Mouse (Mus musculus) lung, postnatal 25 days (tissue): ENCODE data around the gene Ccdc28b.

Experiments
- DNase-seq: peaks from one replicate; pipeline ENCODE4 v3.0.0; 2022; ENCODE audit warnings: low spot score

Gene Ccdc28b

DNA sequence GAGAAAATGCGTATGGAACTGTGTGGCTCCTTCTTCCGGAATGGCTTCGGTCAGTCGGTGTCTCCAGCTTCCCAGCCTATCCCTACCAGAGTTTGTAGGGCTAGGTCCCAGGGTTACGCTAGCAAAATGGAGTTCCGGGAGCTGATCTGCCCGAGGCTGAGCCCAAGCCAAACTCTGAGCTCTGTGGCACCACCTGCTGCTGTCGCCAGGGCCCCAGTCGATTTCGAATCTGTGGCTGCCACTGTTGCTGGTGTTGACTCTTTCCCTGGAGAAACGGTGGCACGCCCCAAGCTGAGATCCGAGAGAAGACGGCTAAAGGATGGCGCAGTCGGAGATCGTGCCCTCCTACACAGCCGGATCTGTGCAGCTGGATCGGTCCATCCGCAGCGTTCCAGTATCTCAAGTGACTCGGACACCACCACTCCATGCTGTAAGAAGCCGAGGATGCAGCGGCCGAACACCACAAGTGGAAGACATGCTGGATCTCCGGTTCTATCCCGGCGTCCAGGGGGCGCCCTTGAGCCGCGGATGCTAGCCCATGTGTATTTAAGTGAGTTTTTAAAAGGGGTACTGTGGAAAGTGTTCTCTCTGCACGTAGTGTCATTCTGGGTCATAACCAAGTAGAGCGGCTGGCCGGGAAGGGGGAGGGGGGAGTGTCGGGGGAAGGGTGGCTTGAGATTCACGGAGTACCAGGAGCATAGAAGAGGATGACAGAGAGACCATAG lies 38.7 kb downstream of the Ccdc28b start:
- DNase-seq = peak; percentile 89

DNA sequence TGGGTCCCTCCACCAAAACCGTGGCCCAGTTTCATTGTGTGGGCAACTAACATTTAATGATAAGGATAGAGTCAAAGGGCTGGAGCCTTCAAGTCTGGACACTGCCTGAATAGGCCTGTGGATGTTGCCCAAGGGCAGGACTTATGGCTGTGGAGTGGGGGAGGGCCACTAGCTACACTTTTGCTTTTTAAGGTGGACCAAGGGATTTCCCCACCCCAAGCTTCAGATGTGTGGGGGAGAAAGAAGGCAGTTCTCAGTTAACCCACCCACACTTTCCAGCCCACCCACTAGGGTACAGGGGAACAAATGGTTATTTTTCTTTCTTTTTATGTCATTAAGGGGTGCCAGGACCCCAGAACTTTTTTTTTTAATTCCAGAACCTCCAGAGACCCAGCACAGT lies 39.4 kb downstream of the Ccdc28b start:
- no peak for DNase-seq

DNA sequence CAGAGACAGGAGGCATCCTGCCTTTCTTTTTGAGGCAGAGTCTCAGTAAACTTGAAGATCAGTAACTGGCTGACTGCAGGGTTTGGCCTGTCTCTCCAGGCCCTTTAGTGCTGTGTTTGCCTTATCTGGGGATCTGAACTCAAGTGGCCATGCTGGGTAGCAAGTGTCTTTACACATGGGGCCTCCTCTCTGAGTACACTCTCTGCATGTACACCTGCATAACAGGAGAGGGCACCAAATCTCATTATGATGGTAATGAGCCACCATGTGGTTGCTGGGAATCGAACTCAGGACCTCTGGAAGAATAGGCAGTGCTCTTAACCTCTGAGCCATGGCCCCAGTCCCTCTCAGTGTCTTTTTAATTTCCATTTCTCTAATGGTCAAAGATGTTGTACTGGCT lies 41.5 kb downstream of the Ccdc28b start:
- no peak for DNase-seq

DNA sequence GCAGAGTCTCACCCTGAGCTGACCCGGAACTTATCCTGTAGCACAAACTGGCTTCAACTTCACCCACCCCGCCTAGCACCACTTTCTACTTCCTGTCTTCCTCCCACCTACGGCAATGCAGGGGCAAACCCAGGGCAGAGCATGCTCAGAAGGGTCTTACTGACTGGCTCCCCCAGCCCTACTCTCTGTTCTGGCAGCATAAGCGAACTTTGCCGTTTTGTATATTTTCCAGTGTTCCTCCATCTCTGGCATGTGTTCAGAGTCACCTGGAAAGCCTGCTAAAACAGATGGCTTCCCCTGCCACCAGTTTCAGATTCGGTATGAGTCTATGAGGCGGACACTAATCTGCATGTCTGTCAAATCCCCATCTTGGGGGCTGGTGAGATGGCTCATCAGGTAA lies 43.4 kb downstream of the Ccdc28b start:
- DNase-seq = no peak

DNA sequence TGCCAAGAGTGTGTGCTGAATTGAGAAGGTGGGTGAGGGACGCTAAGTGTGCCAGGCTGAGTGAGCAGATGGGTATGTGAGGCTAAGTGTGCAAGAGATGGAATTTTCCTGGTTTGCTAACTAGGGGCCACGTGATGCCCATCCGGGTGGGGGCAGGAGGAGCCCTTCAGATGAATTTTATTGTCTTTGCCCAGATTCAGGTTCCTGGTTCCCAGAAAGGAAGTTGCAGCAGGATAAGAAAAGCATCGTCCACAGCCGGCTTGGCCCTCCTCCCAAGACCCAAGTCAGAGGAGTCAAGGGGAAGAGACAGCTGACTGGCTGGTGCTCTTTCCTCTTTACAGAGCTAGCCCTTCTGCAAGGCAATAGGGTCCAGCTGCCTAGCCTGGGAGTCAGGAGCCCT lies 45.3 kb downstream of the Ccdc28b start, which contains the start of gene Fam167b:
TSS of gene Fam167b (minus strand) at position 84 of the 400 bp plus-strand sequence.
- DNase-seq = peak; percentile 41

DNA sequence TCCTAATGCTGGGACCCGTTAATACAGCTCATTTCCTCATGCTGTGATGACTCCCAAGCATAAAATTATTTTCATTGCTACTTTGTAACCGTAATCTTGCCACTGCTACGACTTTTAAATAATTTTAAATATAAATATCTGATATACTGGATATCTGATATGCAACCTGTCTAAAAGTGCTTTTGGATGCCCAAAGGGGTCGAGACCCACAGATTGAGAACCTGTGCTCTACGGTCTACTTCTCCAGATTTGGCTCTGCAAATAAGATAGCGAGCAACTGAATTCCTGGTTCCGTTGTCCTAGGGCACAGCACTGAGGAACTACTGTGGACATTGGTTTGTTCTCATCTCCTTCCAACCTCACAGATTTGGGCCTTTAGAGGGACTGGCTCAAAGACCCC lies 46.1 kb downstream of the Ccdc28b start:
- DNase-seq = no peak

DNA sequence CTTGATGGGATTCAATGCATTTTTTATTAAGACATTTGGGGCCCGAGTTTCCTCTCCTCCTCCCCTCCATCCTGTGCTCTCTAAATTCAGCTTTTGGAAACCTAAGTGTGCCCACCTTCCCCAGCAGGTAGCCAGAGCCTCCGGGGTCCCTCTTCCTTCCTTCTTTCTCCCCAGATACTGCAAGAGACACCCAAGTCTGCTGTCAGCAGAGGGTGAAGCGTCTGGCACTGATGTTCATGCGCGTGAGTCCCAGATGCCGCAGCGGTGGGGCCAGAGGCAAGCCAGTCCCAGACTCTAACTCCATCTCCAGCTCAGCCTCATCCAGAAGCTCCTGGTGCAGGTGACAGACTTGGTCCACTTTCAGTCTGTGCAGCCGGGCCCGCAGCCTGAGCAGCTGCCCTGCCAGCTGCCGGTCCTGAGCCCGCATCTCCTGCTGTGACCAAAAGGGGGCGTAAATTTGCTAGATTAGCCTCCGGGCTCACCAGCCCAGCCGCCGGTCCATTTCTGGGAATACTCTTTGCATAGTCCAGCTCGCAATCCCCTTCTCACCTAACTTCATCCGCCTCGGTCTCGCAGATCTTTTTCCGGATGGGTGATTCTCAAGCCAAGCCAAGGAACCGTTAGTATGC lies 46.8 kb downstream of the Ccdc28b start:
- peak; percentile 80 for DNase-seq

DNA sequence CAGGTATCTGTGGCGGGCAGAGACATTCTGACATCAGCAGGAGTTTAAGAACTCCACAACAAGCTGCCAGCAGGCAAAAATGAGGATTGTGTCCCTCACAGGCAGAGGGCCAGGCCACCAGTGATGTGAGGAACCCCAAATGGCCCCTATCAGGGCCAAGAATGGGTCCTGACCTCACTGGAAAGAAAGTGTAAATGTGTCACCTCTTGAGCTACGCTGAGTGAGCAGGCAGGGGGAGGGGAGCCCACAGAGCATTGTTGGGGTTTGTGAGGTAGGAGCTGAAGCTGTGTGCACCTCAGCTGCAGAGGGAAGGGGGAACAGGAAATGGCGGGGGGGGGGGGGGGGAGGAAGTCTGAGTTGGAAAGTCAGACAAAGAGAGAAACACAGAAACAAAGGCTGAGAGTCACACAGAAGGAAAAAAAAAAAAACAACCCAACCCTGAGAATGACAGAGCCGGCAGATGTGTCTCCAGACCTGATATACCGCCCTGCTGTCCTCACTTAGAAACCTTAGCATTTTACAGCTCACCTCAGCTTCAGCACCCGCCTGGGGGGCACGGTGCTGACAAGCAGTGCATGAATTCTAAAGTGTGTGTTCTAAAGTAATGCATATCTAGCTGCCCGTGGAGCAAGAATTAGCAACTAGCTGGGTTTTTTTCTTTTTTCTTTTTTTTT lies 48.4 kb downstream of the Ccdc28b start:
- DNase-seq = peak; percentile 57

DNA sequence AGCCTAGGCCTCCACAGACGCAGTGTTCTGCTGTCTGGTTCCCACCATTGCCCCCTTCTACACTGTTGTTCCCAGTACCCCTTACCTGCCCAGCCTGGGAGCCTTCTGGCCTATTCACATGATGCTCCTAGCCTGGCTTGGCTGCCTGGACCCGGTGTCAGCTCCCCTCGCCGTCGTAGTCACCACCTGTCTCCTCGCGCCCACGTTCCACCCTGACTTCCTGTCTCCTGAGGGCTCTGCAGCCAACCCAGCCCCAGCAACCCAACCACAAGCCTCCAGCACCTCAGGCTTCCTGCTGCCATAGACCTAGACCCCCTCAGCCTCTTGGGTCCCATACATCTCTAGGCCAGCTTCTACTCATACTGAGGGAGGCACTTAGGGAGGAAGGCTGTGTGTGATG lies 50.3 kb downstream of the Ccdc28b start, which contains the start of gene Lck:
TSS of gene Lck (minus strand) at position 212 of the 400 bp plus-strand sequence.
- DNase-seq = peak; percentile 10

DNA sequence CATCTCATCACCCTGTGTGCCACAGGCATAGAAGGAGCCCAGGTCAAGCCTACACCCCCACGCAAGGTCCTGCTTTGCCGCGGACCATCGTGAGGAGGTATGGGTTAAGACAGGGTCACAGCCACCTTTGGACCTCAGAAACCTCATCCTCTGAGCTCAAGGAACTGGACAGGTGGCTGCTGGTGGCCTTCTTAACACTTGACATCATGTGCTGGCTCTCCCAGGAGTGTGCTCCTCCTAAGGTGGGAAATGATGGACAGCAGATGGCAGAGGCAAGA lies 50.7 kb downstream of the Ccdc28b start:
- no peak for DNase-seq

DNA sequence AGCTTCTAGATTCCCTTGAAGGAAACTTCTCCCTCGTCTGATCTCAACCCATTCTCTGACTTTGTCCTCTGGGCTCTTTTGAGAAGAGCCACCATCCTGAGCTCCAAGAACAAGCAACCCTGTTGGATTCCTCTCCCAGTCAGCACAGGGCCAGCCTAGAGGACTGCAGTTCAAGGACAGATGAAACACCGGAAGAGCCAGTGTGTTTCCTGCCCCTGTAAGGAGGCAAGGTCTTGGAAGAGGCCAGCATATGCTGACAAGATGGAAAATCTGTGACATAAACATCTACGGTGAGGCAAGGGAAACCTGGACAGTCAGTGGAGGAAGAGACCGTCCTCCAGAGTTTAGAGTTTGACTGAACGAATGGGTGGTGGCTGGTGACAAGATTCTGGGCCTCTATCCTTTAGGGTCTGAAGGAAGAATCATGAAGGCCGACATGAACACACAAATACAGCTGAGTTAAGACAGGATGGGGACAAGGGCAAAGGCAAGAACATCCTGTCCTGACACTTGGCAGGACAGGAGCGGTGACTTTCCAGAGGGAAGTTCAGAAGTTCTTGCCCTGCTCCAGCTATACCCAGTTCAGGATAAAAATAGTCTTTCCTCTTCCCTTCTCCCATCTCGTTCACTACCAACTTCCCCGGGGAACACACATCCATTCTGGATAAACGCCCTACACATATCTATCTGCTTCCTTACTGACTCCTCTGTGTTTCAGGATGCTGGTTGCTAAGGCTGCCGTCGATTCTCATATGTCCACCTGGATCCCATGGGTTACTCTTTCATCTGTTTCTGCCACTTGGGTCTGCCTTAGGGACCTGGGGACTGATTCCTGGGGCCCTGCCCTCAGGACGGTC lies 51.3 kb downstream of the Ccdc28b start:
- DNase-seq = peak; percentile 40

DNA sequence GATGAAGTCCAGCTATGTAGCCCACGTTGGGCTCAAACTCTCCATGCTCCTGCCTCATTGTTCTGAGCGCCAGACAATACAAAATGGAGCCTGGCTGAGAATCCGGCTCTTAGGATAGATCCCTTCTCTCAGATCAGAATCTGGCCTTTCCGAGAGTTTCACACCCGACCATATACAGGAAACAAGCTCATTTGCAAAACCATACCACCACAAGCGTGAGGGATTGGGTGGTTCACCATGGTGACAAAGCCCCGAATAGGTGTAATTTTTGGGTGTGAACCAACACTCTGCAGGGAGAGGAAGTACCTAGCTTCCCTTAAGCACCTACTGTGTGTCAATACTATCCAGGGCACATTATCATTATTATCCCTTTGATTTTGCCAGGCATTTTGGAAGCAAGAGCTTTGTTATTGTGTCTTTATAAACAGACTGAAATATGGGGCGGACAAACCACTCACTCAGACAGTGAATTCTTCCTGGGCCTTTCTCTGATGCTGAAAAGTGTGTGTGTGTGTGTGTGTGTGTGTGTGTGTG lies 52.1 kb downstream of the Ccdc28b start:
- peak; percentile 10 for DNase-seq

DNA sequence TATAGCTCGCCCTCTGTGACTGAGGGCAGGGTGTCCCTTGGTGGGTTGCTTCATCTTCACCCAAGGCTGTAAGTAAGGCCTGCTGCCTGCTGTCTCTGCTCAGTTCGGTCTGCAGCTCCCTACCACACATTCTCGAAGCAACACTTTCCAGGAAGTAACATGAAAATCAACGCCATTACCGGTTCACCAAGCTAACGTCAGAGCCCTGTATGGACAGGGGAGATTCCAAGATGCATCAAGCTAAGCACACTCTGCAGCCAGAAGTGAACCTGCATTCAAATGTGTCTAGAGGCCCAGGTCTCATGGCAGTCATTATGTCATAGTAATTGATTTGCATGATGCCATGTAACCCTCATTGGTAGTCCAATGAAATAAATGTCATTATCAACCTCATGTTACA lies 53.7 kb downstream of the Ccdc28b start:
- no peak for DNase-seq
